Mouse (Mus musculus): Measurements from ENCODE around the gene Pnpla6. TPM values are rescaled to one million over a fixed set of nuclear protein-coding genes. Genes with fewer than 3 reads are reported as not detected.
A peak's percentile ranks its signal among the peaks of the same experiment; 100 is the strongest.
"Not testable (repeated sequence)": the region's sequence is repeated elsewhere in the genome, so short reads cannot be mapped to it uniquely, and the experiment has no call there.

Pnpla6 gene
- total RNA-seq, 2 experiments from 2014 or later: 14.0 to 16.8 TPM

DNA sequence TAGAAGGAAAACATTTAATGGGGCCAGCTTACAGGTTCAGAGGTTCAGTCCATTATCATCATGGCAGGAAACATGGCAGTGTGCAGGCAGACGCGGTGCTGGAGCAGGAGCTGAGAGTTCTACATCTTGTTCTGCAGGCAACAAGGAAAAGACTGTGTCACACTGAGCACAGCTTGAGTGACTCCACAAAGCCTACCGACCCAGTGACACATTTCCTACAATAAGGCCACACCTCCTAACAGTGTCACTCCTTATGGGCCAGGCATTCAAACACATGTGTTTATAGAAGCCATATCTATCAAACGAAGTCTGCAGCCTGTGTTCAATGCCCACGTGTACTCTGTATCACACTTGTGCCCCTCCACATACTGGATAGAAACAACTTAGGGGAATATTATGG is 54.6 kb downstream of the Pnpla6 start:
- ATAC-seq (replicated peaks; ENCODE audit: poor library complexity): no peak

DNA sequence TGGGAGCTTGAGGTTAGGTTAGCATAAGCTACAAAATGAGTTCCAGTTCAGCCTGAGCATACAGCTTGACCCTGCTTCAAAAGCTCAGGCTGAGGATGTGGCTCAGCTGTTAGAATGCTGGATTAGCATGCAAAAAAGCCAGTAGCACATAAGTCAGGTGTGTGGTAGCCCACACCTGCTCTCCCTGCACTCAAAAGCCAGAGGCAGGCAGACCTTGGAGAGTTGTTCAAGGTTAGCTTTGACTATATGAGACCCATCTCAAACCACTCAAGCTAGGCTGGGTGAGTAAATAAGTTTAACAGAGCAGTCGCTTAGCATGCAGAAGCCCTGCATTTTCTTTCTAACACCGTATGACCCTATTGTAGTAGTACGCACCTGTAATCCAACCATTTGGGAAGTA is 59.4 kb downstream of the Pnpla6 start:
- ATAC-seq (replicated peaks; ENCODE audit: poor library complexity): no peak

DNA sequence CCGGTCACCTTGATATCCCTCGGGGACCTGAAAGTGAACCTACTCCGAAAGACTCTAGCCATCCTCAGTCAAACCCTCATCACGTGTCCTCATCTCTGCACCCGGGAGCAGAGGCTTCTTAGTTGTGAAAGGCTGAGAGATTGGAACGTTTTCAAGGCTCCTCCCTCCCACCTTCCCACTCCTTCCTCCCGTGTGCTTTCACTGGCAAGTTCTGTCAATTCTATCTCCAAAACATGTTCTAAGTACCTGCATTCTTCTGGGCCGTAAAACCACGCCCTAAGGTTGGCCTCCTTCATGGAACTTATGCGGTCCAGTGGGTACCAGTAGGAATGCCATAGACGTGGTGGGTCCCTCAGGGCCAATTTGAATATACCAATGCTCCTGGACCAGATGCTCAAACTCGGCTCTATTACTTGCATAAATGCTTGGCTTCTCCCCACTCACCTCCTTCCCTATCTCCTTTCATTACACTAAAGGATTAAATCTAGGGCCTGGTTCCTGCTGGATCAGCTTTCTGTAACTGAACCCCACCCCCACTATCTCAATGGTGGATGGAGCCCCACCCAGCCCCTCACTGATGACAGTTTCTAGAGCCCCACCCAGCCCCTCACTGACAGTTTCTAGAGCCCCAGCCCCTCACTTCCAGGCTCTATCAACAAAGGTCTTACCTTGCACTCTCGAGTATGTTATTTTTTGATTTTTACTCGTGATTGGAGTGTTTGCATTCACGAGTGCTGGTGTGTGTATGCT is 61.2 kb downstream of the Pnpla6 start:
- no peak for ATAC-seq (replicated peaks; ENCODE audit: poor library complexity)

DNA sequence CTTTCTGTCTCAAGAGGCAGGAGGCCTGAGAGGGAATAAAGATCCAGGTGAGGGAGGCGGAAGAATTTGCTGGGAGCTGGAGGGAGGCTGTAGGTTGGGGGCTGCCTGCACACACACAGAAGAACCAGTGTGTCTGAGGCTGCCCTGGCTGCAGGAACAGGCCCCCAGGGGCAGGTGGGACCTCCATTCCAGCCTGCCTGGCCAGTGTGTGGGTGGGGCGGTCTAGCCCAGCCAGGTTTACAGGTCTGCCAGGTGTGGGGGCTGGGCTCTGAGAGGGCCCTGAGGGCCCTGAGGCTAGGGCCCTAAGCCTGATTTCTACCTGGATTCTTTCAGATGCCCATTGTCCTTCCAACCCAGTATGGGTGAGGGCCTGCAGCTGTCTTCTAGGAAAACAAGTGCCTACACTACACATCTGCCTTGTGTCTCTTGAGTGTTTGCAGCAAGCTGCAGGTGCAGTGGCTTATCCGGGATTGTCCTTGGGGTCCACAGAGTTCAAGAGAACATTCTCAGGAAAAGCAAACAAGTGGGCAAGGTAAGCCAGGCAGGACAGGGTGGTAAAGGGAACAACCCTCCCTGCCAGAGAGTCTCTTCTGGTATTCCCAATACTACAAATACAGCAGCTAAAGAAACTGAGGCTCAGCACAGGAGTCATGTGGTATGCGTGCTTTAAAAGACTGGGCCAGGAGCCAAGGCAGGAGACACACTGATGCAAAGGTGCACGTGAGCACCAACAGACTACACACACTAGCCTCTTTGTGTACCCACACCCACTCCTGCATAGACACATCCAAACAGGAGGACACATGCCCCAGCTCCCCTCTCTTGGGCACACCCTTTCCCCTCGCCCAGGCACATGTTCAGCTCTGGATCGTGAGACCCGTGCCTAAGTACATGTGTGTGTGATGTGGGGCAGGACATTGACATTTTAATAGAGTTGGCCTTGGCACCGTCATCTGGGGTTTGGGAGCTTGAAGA is 64.5 kb downstream of the Pnpla6 start:
- no peak for ATAC-seq (replicated peaks; ENCODE audit: poor library complexity)

DNA sequence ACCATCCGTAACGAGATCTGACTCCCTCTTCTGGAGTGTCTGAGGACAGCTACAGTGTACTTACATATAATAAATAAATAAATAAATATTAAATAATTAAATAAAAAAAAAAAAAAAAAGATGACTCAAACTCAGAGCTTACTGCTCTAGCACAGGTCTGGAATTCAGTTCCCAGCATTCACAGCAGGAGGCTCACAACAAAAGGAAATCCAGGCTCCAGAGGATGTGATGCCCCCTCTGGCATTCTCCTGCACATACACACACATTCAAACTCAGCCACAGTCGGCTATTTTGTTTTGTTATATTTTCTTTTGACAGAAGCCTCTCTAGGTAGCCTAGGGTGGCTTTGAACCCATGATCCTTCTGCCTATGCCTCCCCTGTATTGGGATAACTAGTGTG is 66.8 kb downstream of the Pnpla6 start:
- ATAC-seq (replicated peaks; ENCODE audit: poor library complexity): not testable (repeated sequence)

DNA sequence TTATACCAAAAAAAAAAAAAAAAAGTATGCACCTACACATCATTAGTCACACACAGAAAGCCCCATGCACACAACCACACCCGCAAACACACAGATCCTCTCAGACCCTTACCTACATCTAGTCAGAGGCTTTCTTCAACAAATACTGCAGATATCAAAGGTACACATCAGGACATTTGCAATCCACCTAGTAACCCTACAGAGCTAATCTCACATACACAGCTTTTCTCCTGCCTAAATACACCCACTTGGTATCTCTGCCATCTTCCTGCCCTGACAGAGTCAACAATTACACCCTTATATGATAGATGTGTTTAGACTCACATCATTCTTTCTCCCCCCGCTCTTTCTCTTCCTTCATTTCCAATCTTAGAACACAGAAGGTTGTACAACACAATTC is 71.3 kb downstream of the Pnpla6 start:
- ATAC-seq (replicated peaks; ENCODE audit: poor library complexity): peak; percentile 20; the same call in 1 of the 2 replicates

DNA sequence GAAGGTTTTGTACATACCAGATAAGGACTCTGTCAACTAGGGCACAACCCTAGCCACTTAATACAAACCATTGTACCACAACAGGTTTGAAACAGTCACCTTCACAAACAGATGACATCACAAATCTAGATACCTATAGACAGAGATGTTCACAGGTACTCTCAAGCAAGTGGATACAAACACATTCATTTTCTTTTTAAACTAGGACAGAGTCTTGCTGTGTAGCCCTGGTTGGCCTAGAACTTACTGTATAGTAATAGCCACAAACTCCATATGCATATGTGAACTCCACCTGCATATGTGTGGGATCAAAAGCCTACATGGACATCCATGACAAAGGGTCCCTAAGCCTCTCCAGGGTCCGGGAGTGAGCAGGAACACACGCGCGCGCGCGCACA is 71.8 kb downstream of the Pnpla6 start, which contains the start of gene Camsap3:
Gene Camsap3 (plus strand): TSS at position 301 of the 398 bp plus-strand sequence.
- ATAC-seq (replicated peaks; ENCODE audit: poor library complexity): peak; percentile 3; the same call in 1 of the 2 replicates

DNA sequence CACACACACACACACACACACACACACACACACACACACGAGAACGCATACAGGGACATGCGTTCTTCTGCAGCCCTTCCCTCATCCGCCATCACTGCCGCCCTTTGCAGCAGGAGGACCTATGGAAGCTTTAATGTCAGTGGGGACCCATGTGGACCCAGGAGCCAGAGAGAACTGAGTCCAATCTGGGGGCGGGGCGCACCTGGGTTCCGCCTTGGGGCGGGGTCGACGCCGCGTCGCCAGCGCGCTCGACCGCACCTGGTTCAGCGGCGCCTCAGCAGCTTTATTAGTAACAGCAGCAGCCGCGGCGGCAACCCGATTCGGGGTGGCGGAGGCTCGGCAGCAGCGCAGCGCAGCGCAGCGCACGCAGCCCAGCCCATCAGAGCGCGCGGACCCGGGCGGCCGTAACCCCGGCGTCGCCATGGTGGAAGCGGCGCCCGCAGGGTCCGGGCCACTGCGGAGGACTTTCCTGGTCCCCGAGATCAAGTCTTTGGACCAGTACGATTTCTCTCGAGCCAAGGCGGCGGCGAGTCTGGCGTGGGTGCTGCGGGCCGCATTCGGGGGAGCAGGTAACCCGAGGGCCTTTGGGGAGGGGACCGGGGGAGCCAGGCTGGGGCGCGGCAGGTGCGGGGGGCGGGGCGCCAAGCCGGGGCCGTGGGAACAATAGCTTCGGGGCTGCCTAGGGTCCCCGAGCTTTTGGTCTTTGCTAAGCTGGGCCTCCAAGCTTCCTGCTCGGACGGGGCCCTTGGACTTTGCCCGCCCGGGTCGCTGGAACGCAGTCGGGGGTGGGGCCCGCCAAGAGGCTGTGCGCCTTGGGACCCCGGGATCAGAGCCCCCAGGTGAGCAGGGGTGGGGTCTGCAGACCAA is 72.4 kb downstream of the Pnpla6 start:
- peak; percentile 71 for ATAC-seq (replicated peaks; ENCODE audit: poor library complexity)

DNA sequence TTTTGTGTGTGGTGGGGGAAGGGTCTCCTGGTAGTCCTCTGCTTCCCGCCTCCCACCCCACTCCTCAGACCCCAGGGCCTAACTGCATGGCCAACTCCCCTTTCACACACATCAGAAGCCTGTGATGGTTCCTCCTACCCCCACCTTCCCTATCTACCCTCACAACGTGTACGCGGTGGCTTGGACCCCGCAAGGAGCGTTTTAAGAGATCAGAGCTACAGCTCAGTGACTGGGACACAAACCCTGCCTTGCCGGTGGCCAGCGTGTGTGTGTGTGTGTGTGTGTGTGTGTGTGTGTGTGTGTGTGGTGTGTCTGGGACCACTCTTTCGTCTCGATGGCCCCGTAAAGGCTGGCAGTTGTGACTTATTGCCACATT is 73.1 kb downstream of the Pnpla6 start:
- ATAC-seq (replicated peaks; ENCODE audit: poor library complexity): 0 out of 2 replicates have a peak, but pooled peaks have one; percentile 30

DNA sequence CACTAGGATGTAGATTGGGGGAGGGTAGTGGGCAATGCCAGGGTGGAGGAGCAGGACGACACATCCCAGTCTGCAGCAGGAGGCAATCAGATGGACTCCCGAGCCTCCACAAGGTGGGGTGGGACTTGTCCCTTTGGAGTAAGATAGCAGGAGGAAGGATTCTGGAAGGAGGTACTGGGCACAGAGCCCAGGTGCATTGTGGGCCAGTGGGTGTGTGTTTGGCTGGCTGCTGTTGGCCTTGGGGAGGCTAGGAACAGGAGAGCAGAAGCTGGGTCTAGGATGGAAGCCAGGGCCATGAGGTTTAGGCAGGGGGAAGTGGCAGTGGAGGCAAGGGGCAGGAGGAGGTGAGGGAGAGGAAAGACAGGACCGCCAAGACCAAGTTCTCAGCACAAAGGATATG is 78.3 kb downstream of the Pnpla6 start:
- 0 out of 2 replicates have a peak, but pooled peaks have one; percentile 24 for ATAC-seq (replicated peaks; ENCODE audit: poor library complexity)

Other genes with a start within 250 kb of the Pnpla6 start
- 15.9 and 21.0 TPM in 2 replicates for gene Insr, start 235.8 kb upstream of the Pnpla6 start, total RNA-seq (2015)
- 9.7 and 10.3 TPM in 2 replicates for gene Insr, start 235.8 kb upstream of the Pnpla6 start, total RNA-seq (2017)
- 6.6 and 10.0 TPM in 2 replicates for gene A430078G23Rik, start 162.0 kb upstream of the Pnpla6 start, total RNA-seq (2015)
- gene A430078G23Rik, start 162.0 kb upstream of the Pnpla6 start, total RNA-seq (2017): 16.5 and 23.9 TPM in 2 replicates
- 22.6 and 28.9 TPM in 2 replicates for gene Arhgef18, start 122.4 kb upstream of the Pnpla6 start, total RNA-seq (2015)
- gene Arhgef18, start 122.4 kb upstream of the Pnpla6 start, total RNA-seq (2017): 22.9 and 25.5 TPM in 2 replicates
- gene Pex11g, start 47.7 kb upstream of the Pnpla6 start, total RNA-seq (2015): 0.83 and 2.5 TPM in 2 replicates
- gene Pex11g, start 47.7 kb upstream of the Pnpla6 start, total RNA-seq (2017): 0.79 and 3.8 TPM in 2 replicates
- 0.17 TPM in 1 of 2 replicates, not detected in the other for gene Tex45, start 44.5 kb upstream of the Pnpla6 start, total RNA-seq (2015)
- gene Tex45, start 44.5 kb upstream of the Pnpla6 start, total RNA-seq (2017): 0.21 TPM in 1 of 2 replicates, not detected in the other
- 9.3 and 12.3 TPM in 2 replicates for gene Zfp358, start 22.2 kb upstream of the Pnpla6 start, total RNA-seq (2015)
- 4.6 and 7.0 TPM in 2 replicates for gene Zfp358, start 22.2 kb upstream of the Pnpla6 start, total RNA-seq (2017)
- gene Mcoln1, start 14.9 kb upstream of the Pnpla6 start, total RNA-seq (2015): 13.6 and 20.5 TPM in 2 replicates
- gene Mcoln1, start 14.9 kb upstream of the Pnpla6 start, total RNA-seq (2017): 20.1 and 23.0 TPM in 2 replicates
- 1.0 TPM in 1 of 2 replicates, not detected in the other for gene C330021F23Rik, start 52.6 kb downstream of the Pnpla6 start, total RNA-seq (2015)
- gene C330021F23Rik, start 52.6 kb downstream of the Pnpla6 start, total RNA-seq (2017): not detected in 2 replicates
- 0.32 and 0.37 TPM in 2 replicates for gene Camsap3, start 71.9 kb downstream of the Pnpla6 start, total RNA-seq (2015)
- gene Camsap3, start 71.9 kb downstream of the Pnpla6 start, total RNA-seq (2017): 0.21 and 0.27 TPM in 2 replicates
- gene Xab2, start 105.9 kb downstream of the Pnpla6 start, total RNA-seq (2015): 16.5 and 20.1 TPM in 2 replicates
- gene Xab2, start 105.9 kb downstream of the Pnpla6 start, total RNA-seq (2017): 55.5 and 56.5 TPM in 2 replicates
- gene Pet100, start 106.2 kb downstream of the Pnpla6 start, total RNA-seq (2015): 131 and 181 TPM in 2 replicates
- 255 and 285 TPM in 2 replicates for gene Pet100, start 106.2 kb downstream of the Pnpla6 start, total RNA-seq (2017)
- not detected in 2 replicates for gene Pcp2, start 110.2 kb downstream of the Pnpla6 start, total RNA-seq (2015)
- gene Pcp2, start 110.2 kb downstream of the Pnpla6 start, total RNA-seq (2017): not detected in 2 replicates
- 113 and 143 TPM in 2 replicates for gene Stxbp2, start 115.6 kb downstream of the Pnpla6 start, total RNA-seq (2015)
- 93.7 and 166 TPM in 2 replicates for gene Stxbp2, start 115.6 kb downstream of the Pnpla6 start, total RNA-seq (2017)
- gene Retn, start 140.4 kb downstream of the Pnpla6 start, total RNA-seq (2015): 0.56 TPM in 1 of 2 replicates, not detected in the other
- gene Retn, start 140.4 kb downstream of the Pnpla6 start, total RNA-seq (2017): not detected in 2 replicates
- gene Mcemp1, start 150.4 kb downstream of the Pnpla6 start, total RNA-seq (2015): 21.5 and 30.3 TPM in 2 replicates
- gene Mcemp1, start 150.4 kb downstream of the Pnpla6 start, total RNA-seq (2017): 16.0 TPM in 2 replicates
- gene Fcor, start 157.0 kb downstream of the Pnpla6 start, total RNA-seq (2015): 22.6 and 25.4 TPM in 2 replicates
- gene Fcor, start 157.0 kb downstream of the Pnpla6 start, total RNA-seq (2017): 10.5 and 15.2 TPM in 2 replicates
- gene Trappc5, start 160.9 kb downstream of the Pnpla6 start, total RNA-seq (2015): 19.6 and 22.8 TPM in 2 replicates
- gene Trappc5, start 160.9 kb downstream of the Pnpla6 start, total RNA-seq (2017): 37.7 and 38.5 TPM in 2 replicates
- not detected in 2 replicates for gene Fcer2a, start 178.8 kb downstream of the Pnpla6 start, total RNA-seq (2015)
- not detected in 2 replicates for gene Fcer2a, start 178.8 kb downstream of the Pnpla6 start, total RNA-seq (2017)
- not detected in 2 replicates for gene Clec4g, start 205.3 kb downstream of the Pnpla6 start, total RNA-seq (2015)
- gene Clec4g, start 205.3 kb downstream of the Pnpla6 start, total RNA-seq (2017): not detected in 2 replicates
- gene Cd209a, start 233.6 kb downstream of the Pnpla6 start, total RNA-seq (2015): 0.35 and 2.1 TPM in 2 replicates
- 0.37 and 0.84 TPM in 2 replicates for gene Cd209a, start 233.6 kb downstream of the Pnpla6 start, total RNA-seq (2017)

All from megakaryocyte progenitor cell, adult 5-6 weeks (primary cell).